Comparison of ENCODE assay signal across 20 mouse cellular contexts in genomic region chr16:36786466-36786865, GRCm38 (mm10).
"Had no signal": no experiment of that assay in that cellular context is flagged by ENCODE, and none has a peak within 500 bp of the region (broad histone marks: within the 10 kb centered on the region; RNA-seq: fewer than 3 reads in every experiment).

No protein-coding gene starts in this region.

- H3K4me3 ChIP-seq: limb, embryonic 10.5 days; limb, embryonic 13.5 days; liver, embryonic 13.5 days; midbrain, embryonic 12.5 days; midbrain, embryonic 15.5 days; neural tube, embryonic 12.5 days; neural tube, embryonic 15.5 days; stomach, embryonic 15.5 days had no signal

- H3K9ac ChIP-seq: limb, embryonic 13.5 days; liver, embryonic 13.5 days; lung, embryonic 14.5 days; midbrain, embryonic 12.5 days; midbrain, embryonic 15.5 days; neural tube, embryonic 12.5 days; neural tube, embryonic 15.5 days; stomach, embryonic 15.5 days had no signal

- H3K4me2 ChIP-seq: limb, embryonic 13.5 days; liver, embryonic 13.5 days; lung, embryonic 14.5 days; midbrain, embryonic 12.5 days; midbrain, embryonic 15.5 days; neural tube, embryonic 12.5 days; neural tube, embryonic 15.5 days; stomach, embryonic 15.5 days had no signal

- H3K9me3 ChIP-seq: limb, embryonic 10.5 days; limb, embryonic 13.5 days; liver, embryonic 13.5 days; midbrain, embryonic 15.5 days; neural tube, embryonic 12.5 days; neural tube, embryonic 15.5 days; stomach, embryonic 15.5 days had no signal

- DNase-seq: layer of hippocampus, postnatal 36 days; liver; liver, embryonic 13.5 days; lung, embryonic 14.5 days; right cerebral cortex, adult 18-20 months; right cerebral cortex, postnatal 14 days; right cerebral cortex, postnatal 4 days; spleen, adult 18-20 months; thymus, postnatal 25 days had no signal

- ATAC-seq: hindbrain, embryonic 16.5 days; intestine, postnatal 0 days; lung, postnatal 0 days; midbrain, embryonic 15.5 days had no signal

- H3K27me3 ChIP-seq: limb, embryonic 13.5 days; liver, embryonic 13.5 days; midbrain, embryonic 12.5 days; midbrain, embryonic 15.5 days; neural tube, embryonic 12.5 days; neural tube, embryonic 15.5 days; stomach, embryonic 15.5 days had no signal

- H3K4me1 ChIP-seq: limb, embryonic 10.5 days; liver, embryonic 13.5 days; midbrain, embryonic 12.5 days; midbrain, embryonic 15.5 days; neural tube, embryonic 12.5 days; neural tube, embryonic 15.5 days; stomach, embryonic 15.5 days had no signal

- H3K27ac ChIP-seq: limb, embryonic 10.5 days; limb, embryonic 13.5 days; liver, embryonic 13.5 days; macrophage; midbrain, embryonic 12.5 days; midbrain, embryonic 15.5 days; neural tube, embryonic 12.5 days; neural tube, embryonic 15.5 days; stomach, embryonic 15.5 days had no signal

- H3K36me3 ChIP-seq: limb, embryonic 10.5 days; limb, embryonic 13.5 days; liver, embryonic 13.5 days; midbrain, embryonic 12.5 days; midbrain, embryonic 15.5 days; neural tube, embryonic 12.5 days; neural tube, embryonic 15.5 days; stomach, embryonic 15.5 days had no signal
